Mouse (Mus musculus): ENCODE data around the gene H2afy. TPM values are rescaled to one million over a fixed set of nuclear protein-coding genes. Genes with fewer than 3 reads are reported as not detected.

The H2afy gene
- polyA plus RNA-seq, 1 experiment: 56.3 TPM

DNA sequence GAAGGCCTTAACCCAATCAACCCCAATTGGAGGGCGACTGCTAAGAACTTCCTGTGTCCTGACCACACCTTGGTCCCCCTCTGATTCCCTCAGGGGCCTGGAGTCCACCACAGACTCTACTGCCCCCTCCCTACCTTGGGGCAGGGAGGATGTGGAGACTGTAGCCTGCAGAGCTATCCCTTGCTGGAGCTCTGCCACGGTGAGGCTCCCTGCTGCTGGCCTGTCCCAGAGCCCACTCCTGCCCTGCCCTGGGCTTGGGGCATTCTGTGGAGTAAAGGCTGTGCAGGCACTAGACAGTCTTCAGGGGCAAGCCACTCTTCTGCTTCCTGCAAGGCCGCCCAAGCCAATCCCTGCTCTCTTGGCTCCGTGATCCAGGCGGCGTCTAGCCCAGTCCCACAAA, 24.6 kb downstream of the H2afy start:
- H3K27ac ChIP-seq (ENCODE audit: control insufficient read depth, insufficient read depth, low read depth, low read length): no peak overlapping the region
- TF ChIP-seq POLR2A (IDR thresholded peaks at IDR 0.05; ENCODE audit: control insufficient read depth, low read depth, low read length): no peak
- TF ChIP-seq CTCF (IDR thresholded peaks at IDR 0.05; ENCODE audit: control insufficient read depth, insufficient read depth, insufficient replicate concordance, low read depth, low read length): no peak
- no peaks in the 10 kb centered on the region for H3K27me3 ChIP-seq (ENCODE audit: control insufficient read depth, insufficient read depth, low read length)
- H3K4me3 ChIP-seq (ENCODE audit: control insufficient read depth, low read depth, low read length): no peak overlapping the region
- no peaks in the 10 kb centered on the region for H3K36me3 ChIP-seq (ENCODE audit: control insufficient read depth, insufficient read depth, low read length)
- H3K4me1 ChIP-seq (ENCODE audit: control insufficient read depth, insufficient read depth, low read length): peaks cover 9% of the 10 kb centered on the region

DNA sequence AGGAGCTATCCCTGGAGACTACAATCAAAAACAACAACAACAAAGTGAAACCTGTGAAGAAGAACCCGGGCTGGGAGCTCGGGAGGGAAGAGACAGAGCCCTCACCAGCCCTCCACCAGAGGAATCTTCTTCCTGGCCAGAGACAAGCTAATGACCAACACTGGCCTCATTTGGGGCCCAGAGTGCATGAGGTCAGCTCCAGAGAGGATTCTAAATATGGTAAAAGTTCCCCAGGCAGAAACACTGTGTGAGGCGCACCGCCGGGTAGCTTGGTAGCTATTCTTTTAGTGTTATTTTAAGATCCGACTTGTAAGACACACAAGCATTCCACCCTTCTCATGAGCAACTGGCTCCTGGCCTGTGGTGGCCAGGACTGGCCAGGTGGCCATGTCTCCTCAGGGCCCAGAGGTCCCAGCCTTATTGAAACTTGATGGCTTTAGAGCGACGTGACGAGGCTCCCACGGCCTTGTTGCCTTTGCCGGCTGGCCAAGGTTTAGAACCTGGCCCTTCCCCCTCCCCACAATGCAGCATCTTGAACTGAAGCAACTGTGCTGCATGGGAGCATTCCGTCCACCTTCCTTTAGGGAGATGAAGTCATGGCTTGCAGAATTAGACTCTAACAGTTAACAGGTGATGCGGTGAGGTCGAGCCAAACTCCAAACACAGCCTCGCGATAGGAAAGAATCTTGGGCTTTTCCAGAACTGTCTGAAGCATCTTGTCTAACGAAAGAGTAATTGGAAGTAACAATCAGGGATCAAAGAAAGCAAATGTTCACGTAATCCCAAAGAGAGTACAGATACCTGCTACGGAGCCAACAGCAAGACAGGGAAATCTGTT, 25.2 kb downstream of the H2afy start:
- no peaks in the 10 kb centered on the region for H3K36me3 ChIP-seq (ENCODE audit: control insufficient read depth, insufficient read depth, low read length)

DNA sequence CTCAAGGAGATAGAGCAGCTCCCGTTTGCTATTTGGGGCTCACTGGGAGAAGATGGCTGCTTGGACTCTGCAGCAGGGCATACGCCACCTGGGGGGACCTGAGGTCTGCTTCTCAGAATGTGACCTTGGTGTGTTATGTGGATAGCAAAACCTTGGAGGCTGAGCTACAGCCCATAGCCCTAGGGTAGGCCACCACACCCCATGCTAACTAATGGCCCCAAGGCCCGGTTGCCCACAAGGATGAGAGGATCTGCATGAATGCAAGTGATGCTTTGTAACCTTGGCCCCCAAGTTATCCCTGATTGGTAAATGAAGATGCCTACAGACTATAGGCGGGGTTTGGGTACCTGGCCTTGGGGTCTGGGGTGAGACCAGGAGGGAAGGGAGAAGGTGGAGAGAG, 26.5 kb downstream of the H2afy start:
- Histone ChIP-seq H3K36me3 (ENCODE audit: control insufficient read depth, insufficient read depth, low read length) (no peaks in the 10 kb centered on the region), H3K27me3 (ENCODE audit: control insufficient read depth, insufficient read depth, low read length) (no peaks in the 10 kb centered on the region), H3K27ac (ENCODE audit: control insufficient read depth, insufficient read depth, low read depth, low read length) (no peak overlapping the region), H3K4me3 (ENCODE audit: control insufficient read depth, low read depth, low read length) (no peak overlapping the region), H3K4me1 (ENCODE audit: control insufficient read depth, insufficient read depth, low read length) (peaks cover 7% of the 10 kb centered on the region)
- TF ChIP-seq POLR2A (IDR thresholded peaks at IDR 0.05; ENCODE audit: control insufficient read depth, low read depth, low read length) (no peak), CTCF (IDR thresholded peaks at IDR 0.05; ENCODE audit: control insufficient read depth, insufficient read depth, insufficient replicate concordance, low read depth, low read length) (no peak)

More for the DNA sequence above, 25.2 kb downstream of the H2afy start:
- Histone ChIP-seq H3K27me3 (ENCODE audit: control insufficient read depth, insufficient read depth, low read length) (no peaks in the 10 kb centered on the region), H3K4me3 (ENCODE audit: control insufficient read depth, low read depth, low read length) (no peak overlapping the region), H3K27ac (ENCODE audit: control insufficient read depth, insufficient read depth, low read depth, low read length) (0 out of 2 replicates have a peak overlapping the region, but pooled peaks have one; percentile 10), H3K4me1 (ENCODE audit: control insufficient read depth, insufficient read depth, low read length) (peaks cover 9% of the 10 kb centered on the region)
- no peak for TF ChIP-seq POLR2A (IDR thresholded peaks at IDR 0.05; ENCODE audit: control insufficient read depth, low read depth, low read length)
- no peak for TF ChIP-seq CTCF (IDR thresholded peaks at IDR 0.05; ENCODE audit: control insufficient read depth, insufficient read depth, insufficient replicate concordance, low read depth, low read length)

DNA sequence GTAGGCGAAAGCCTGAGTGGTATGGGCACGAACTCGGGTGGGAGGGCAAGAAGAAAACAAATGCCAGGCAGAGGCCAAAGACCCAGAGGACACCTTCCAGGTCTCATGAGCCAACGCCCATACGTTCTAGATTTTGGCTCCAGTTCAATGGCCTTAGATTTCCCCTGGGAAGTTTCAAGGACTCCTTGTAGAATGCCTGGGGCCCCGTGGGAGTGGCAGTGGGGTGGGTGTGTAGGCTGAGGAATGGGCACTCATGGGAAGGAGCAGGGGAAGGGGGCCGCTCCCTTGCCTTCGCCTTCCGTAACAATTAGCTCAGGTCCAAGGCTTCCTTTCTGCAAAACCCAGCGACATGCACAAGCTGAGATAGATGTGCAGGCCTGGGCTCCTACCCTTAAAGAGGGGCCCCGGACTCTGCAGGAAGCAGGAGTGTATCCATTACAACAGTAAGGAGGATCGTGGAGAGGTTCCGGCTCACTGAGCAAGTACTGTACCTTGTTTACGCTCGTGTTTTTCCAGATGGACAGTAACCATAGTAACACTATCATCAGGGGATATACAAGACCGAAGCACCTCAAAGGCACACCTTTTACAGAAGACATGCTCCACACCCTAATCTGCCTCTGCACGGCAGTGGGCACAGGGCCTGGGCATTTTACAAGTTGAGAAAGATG, 27.2 kb downstream of the H2afy start:
- H3K4me3 ChIP-seq (ENCODE audit: control insufficient read depth, low read depth, low read length): no peak overlapping the region
- no peak overlapping the region for H3K27ac ChIP-seq (ENCODE audit: control insufficient read depth, insufficient read depth, low read depth, low read length)
- no peak for TF ChIP-seq POLR2A (IDR thresholded peaks at IDR 0.05; ENCODE audit: control insufficient read depth, low read depth, low read length)
- TF ChIP-seq CTCF (IDR thresholded peaks at IDR 0.05; ENCODE audit: control insufficient read depth, insufficient read depth, insufficient replicate concordance, low read depth, low read length): no peak
- peaks cover 7% of the 10 kb centered on the region for H3K4me1 ChIP-seq (ENCODE audit: control insufficient read depth, insufficient read depth, low read length)
- no peaks in the 10 kb centered on the region for H3K27me3 ChIP-seq (ENCODE audit: control insufficient read depth, insufficient read depth, low read length)
- H3K36me3 ChIP-seq (ENCODE audit: control insufficient read depth, insufficient read depth, low read length): no peaks in the 10 kb centered on the region

DNA sequence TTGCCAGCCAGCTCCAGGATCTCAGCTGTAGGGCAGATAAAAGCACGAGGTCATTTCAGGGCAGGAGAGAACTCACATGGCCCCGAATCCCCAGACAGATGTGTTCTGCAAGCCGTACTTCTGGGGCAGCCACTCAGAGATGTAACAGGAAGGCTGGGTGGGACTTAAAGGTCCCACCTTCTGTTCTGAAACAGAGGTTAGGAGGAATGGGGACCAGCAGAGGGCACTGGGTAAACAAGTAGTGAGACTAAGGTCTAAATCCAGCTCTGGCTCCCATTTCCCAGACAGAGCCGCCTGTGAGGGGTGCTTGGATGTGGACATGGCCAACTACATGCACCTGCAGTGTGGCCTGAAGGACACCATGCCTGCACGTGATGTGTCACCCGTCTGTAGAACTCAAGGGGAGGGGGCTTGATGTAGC, 31.2 kb downstream of the H2afy start:
- H3K4me3 ChIP-seq (ENCODE audit: control insufficient read depth, low read depth, low read length): no peak overlapping the region
- H3K36me3 ChIP-seq (ENCODE audit: control insufficient read depth, insufficient read depth, low read length): no peaks in the 10 kb centered on the region
- no peaks in the 10 kb centered on the region; the same call in 1 of the 2 replicates for H3K4me1 ChIP-seq (ENCODE audit: control insufficient read depth, insufficient read depth, low read length)
- H3K27me3 ChIP-seq (ENCODE audit: control insufficient read depth, insufficient read depth, low read length): no peaks in the 10 kb centered on the region
- H3K27ac ChIP-seq (ENCODE audit: control insufficient read depth, insufficient read depth, low read depth, low read length): no peak overlapping the region
- TF ChIP-seq POLR2A (IDR thresholded peaks at IDR 0.05; ENCODE audit: control insufficient read depth, low read depth, low read length) (no peak), CTCF (IDR thresholded peaks at IDR 0.05; ENCODE audit: control insufficient read depth, insufficient read depth, insufficient replicate concordance, low read depth, low read length) (no peak)

DNA sequence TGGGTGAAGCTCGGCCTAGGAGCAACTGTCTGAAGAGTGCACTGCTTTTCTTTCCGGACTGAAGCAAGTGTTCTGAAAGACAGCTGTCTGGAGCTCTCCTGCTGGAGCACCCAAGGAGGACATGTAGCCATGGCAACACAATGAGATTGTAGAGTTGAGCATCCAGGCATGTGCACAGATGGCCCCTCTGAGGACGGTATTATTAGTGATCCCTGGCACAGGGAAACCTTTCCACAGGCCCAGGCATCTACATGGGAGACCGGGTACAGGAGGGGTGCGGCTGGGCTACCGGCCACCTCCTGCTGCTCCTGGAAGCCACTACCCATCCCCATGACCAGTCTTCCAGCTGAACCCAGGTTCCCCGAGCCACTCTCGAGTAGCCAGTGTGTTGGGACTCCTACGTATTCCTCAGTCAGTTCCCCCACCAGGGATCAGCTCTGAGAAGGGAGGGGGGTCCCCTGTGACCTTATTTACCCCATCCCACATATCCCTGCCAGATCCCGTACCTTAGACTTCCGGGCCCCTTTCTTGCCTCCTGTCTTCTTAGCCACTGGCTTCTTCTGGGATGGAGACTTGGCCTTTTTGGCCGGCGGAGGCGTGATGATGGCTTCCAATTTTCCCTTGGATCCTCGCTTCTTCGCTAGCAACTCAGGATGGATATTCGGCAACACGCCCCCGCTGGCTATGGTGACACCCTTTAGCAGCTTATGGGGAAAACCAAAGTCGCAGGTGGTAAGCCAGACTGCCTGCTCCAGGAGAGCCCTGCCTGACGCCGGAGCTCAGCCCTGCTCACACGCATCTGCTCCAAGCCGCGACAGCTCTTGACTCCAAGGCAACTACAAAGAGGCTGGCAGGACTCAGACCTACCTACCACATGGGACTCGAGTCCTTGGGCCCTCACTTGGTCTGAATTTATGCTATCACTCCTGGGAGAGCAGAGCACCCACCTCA, 32.1 kb downstream of the H2afy start:
- TF ChIP-seq CTCF (IDR thresholded peaks at IDR 0.05; ENCODE audit: control insufficient read depth, insufficient read depth, insufficient replicate concordance, low read depth, low read length): no peak
- no peak for TF ChIP-seq POLR2A (IDR thresholded peaks at IDR 0.05; ENCODE audit: control insufficient read depth, low read depth, low read length)
- no peak overlapping the region for H3K27ac ChIP-seq (ENCODE audit: control insufficient read depth, insufficient read depth, low read depth, low read length)
- no peaks in the 10 kb centered on the region for H3K27me3 ChIP-seq (ENCODE audit: control insufficient read depth, insufficient read depth, low read length)
- no peak overlapping the region for H3K4me3 ChIP-seq (ENCODE audit: control insufficient read depth, low read depth, low read length)
- H3K4me1 ChIP-seq (ENCODE audit: control insufficient read depth, insufficient read depth, low read length): no peaks in the 10 kb centered on the region
- H3K36me3 ChIP-seq (ENCODE audit: control insufficient read depth, insufficient read depth, low read length): no peaks in the 10 kb centered on the region
